Mouse (Mus musculus) G1E-ER4 (cell line): ENCODE measurements around the gene Rexo4. TPM values are rescaled to one million over a fixed set of nuclear protein-coding genes. Genes with fewer than 3 reads are reported as not detected.

ENCODE experiments used
- GATA1 ChIP-seq: IDR thresholded peaks from one replicate; pipeline ENCODE4 v1.8.0; 2012; ENCODE audit warnings: low read length, inconsistent platforms
- polyA plus RNA-seq: library from polyadenylated mRNA; stranded (reverse); fragments of >175 nt; gene quantifications from 2 replicates; pipeline ENCODE4 v1.2.3, GENCODE M21; 2012

Gene Rexo4
- polyA plus RNA-seq, 1 experiment = 126 TPM

- no peak for TF ChIP-seq GATA1
Observed at GRCm38 (mm10) chr2:26956811-26957487, 7.2 kb downstream of the Rexo4 start.

- TF ChIP-seq GATA1 = no peak
Observed at GRCm38 (mm10) chr2:26954735-26955395, 9.3 kb downstream of the Rexo4 start.

GRCm38 (mm10) chr2:26952866-26953265, 11.3 kb downstream of the Rexo4 start:
- TF ChIP-seq GATA1 = no peak

GRCm38 (mm10) chr2:26952193-26952592, 12.0 kb downstream of the Rexo4 start:
- no peak for TF ChIP-seq GATA1

GRCm38 (mm10) chr2:26951346-26951905, 12.8 kb downstream of the Rexo4 start:
- no peak for TF ChIP-seq GATA1

GRCm38 (mm10) chr2:26950411-26950810, 13.8 kb downstream of the Rexo4 start:
- TF ChIP-seq GATA1 = no peak

- no peak for TF ChIP-seq GATA1
Observed at GRCm38 (mm10) chr2:26943253-26943652, 20.9 kb downstream of the Rexo4 start.

- TF ChIP-seq GATA1 = no peak
Observed at GRCm38 (mm10) chr2:26941539-26941938, 22.6 kb downstream of the Rexo4 start.

GRCm38 (mm10) chr2:26936425-26936824, 27.8 kb downstream of the Rexo4 start:
- TF ChIP-seq GATA1 = no peak

- TF ChIP-seq GATA1 = no peak
Observed at GRCm38 (mm10) chr2:26935286-26935685, 28.9 kb downstream of the Rexo4 start.

GRCm38 (mm10) chr2:26933304-26934055, 30.7 kb downstream of the Rexo4 start, which contains the start of the genes Surf4 and Stkld1:
Gene Surf4, minus strand, starts transcription at chr2:26933928.
Gene Stkld1, plus strand, starts transcription at chr2:26934047.
- no peak for TF ChIP-seq GATA1

GRCm38 (mm10) chr2:26932473-26933303, 31.5 kb downstream of the Rexo4 start:
- no peak for TF ChIP-seq GATA1

- TF ChIP-seq GATA1 = no peak
Observed at GRCm38 (mm10) chr2:26930390-26930789, 33.8 kb downstream of the Rexo4 start.

- no peak for TF ChIP-seq GATA1
Observed at GRCm38 (mm10) chr2:26927745-26928476, 36.3 kb downstream of the Rexo4 start.
